Mouse (Mus musculus): ENCODE results near the gene Zcchc9. TPM values are rescaled to one million over a fixed set of nuclear protein-coding genes. Genes with fewer than 3 reads are reported as not detected.

Gene Zcchc9
- polyA plus RNA-seq, 1 experiment from 2014 or later, result 29.7 TPM

DNA sequence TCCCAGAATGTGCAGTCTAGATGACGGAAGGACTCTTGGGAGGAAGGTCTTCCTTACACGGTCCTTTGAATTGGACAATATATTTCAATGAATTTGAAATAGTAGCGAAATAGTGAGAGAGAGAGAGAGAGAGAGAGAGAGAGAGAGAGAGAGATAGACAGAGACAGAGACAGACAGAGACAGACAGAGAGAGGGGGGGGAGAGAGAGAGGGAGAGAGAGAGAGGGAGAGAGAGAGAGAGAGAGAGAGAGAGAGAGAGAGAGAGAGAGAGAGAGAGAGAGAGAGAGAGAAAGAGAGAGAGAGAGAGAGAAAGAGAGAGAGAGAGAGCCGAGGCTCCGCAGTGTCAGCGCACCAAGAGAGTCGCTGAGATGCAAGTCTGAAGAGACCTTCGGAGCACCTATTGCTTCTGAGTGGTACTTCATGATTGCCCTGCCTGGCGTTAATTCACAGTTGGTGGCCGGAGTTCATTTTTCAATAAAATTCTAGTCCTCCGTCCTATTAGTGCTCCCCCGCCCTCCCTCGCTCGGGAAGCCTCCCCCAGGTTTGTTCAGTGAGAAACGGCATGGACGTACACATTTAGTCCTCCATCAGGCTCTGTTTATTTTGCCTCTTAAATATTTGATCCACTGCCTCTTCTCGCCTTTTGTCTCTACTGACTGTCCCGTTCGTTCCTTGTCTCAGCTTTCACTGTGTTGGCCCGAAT is 520 bp upstream of the Zcchc9 start:
- Histone ChIP-seq H3K4me1 (ENCODE audit: control insufficient read depth, insufficient read depth, low read length) (peaks cover 3% of the 10 kb centered on the region; the same call in 1 of the 2 replicates), H3K27me3 (ENCODE audit: control insufficient read depth, insufficient read depth, low read length) (no peaks in the 10 kb centered on the region), H3K36me3 (ENCODE audit: control insufficient read depth, insufficient read depth, low read length) (peaks cover 7% of the 10 kb centered on the region), H3K27ac (replicated peaks; ENCODE audit: low read depth, low read length) (peak overlapping the region; percentile 74), H3K9ac (ENCODE audit: low read length) (peak overlapping the region; percentile 97), H3K9me3 (ENCODE audit: control insufficient read depth, low read length) (no peaks in the 10 kb centered on the region), H3K4me3 (ENCODE audit: low read depth, low read length) (peak overlapping the region; percentile 92), H3K4me2 (ENCODE audit: low read depth, severe bottlenecking) (peak overlapping the region; percentile 49)
- ATAC-seq (ENCODE audit: insufficient number of reproducible peaks, low FRiP score, low TSS enrichment, low read depth) (no peak), DNase-seq (ENCODE audit: low spot score) (no peak)
- WGBS, result 37% methylated on average over 20 of the region's 20 CpGs

DNA sequence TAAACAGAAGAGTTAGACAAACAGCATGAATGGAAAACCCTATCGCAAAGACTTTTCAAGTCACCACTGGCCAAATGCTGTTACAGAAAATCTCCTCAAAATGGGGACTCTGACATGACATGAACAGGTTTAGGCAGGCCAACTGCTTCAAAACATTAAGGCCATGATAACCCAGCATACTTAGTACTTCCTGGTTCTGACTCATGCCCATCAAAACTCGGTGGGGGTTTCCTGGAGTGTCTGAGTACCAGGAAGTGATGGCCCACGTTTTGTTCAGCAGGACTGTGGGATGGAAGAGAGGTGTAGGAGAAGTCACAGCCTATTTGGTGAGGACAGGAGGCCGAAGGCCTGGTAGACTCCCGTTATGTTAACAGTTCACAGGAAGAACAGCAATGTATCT is 5.8 kb downstream of the Zcchc9 start:
- no peak overlapping the region for H3K9ac ChIP-seq (ENCODE audit: low read length)
- no peak overlapping the region for H3K27ac ChIP-seq (replicated peaks; ENCODE audit: low read depth, low read length)
- no peaks in the 10 kb centered on the region for H3K27me3 ChIP-seq (ENCODE audit: control insufficient read depth, insufficient read depth, low read length)
- 86% methylated on average over 5 of the region's 5 CpGs for WGBS
- ATAC-seq (ENCODE audit: insufficient number of reproducible peaks, low FRiP score, low TSS enrichment, low read depth) (no peak), DNase-seq (ENCODE audit: low spot score) (no peak)
- no peaks in the 10 kb centered on the region for H3K9me3 ChIP-seq (ENCODE audit: control insufficient read depth, low read length)
- no peaks in the 10 kb centered on the region for H3K4me1 ChIP-seq (ENCODE audit: control insufficient read depth, insufficient read depth, low read length)
- H3K36me3 ChIP-seq (ENCODE audit: control insufficient read depth, insufficient read depth, low read length), result peaks cover 9% of the 10 kb centered on the region
- H3K4me2 ChIP-seq (ENCODE audit: low read depth, severe bottlenecking), result no peak overlapping the region
- H3K4me3 ChIP-seq (ENCODE audit: low read depth, low read length), result no peak overlapping the region

DNA sequence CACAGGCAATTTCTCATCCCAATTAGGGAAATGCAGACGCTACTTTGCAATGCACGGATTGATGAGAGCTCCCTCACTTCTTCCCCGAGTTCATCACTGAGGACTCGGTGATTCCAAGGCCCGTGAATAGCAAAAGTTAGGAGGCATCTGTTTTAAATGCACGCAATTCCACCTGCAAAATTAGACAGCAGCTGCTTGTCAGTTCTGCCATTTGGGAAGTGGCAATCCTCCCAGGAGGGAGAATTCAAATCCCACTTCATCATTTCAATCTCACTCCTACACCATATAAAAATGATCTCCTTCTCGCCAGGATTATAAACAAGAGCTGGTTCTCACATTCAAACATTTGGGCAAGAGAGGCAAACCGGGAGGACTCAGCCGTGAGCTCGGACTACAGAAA is 10.1 kb downstream of the Zcchc9 start:
- 93% methylated on average over 10 of the region's 10 CpGs for WGBS

GRCm38 (mm10) chr13:91796916-91797315 is 10.6 kb downstream of the Zcchc9 start:
- peaks cover 2% of the 10 kb centered on the region; the same call in 1 of the 2 replicates for H3K36me3 ChIP-seq (ENCODE audit: control insufficient read depth, insufficient read depth, low read length)
- no peak overlapping the region for H3K4me3 ChIP-seq (ENCODE audit: low read depth, low read length)
- no peak overlapping the region for H3K9ac ChIP-seq (ENCODE audit: low read length)
- DNase-seq (ENCODE audit: low spot score) (no peak), ATAC-seq (ENCODE audit: insufficient number of reproducible peaks, low FRiP score, low TSS enrichment, low read depth) (no peak)
- H3K27ac ChIP-seq (replicated peaks; ENCODE audit: low read depth, low read length), result no peak overlapping the region
- H3K27me3 ChIP-seq (ENCODE audit: control insufficient read depth, insufficient read depth, low read length), result no peaks in the 10 kb centered on the region
- no peak overlapping the region for H3K4me2 ChIP-seq (ENCODE audit: low read depth, severe bottlenecking)
- no peaks in the 10 kb centered on the region for H3K4me1 ChIP-seq (ENCODE audit: control insufficient read depth, insufficient read depth, low read length)
- WGBS, result 91% methylated on average over 6 of the region's 6 CpGs
- H3K9me3 ChIP-seq (ENCODE audit: control insufficient read depth, low read length), result no peaks in the 10 kb centered on the region

More for the DNA sequence above, 10.1 kb downstream of the Zcchc9 start:
- Histone ChIP-seq H3K4me3 (ENCODE audit: low read depth, low read length) (no peak overlapping the region), H3K9me3 (ENCODE audit: control insufficient read depth, low read length) (no peaks in the 10 kb centered on the region), H3K4me1 (ENCODE audit: control insufficient read depth, insufficient read depth, low read length) (no peaks in the 10 kb centered on the region), H3K27me3 (ENCODE audit: control insufficient read depth, insufficient read depth, low read length) (no peaks in the 10 kb centered on the region), H3K4me2 (ENCODE audit: low read depth, severe bottlenecking) (no peak overlapping the region), H3K9ac (ENCODE audit: low read length) (no peak overlapping the region), H3K27ac (replicated peaks; ENCODE audit: low read depth, low read length) (no peak overlapping the region), H3K36me3 (ENCODE audit: control insufficient read depth, insufficient read depth, low read length) (peaks cover 2% of the 10 kb centered on the region; the same call in 1 of the 2 replicates)
- no peak for DNase-seq (ENCODE audit: low spot score)
- ATAC-seq (ENCODE audit: insufficient number of reproducible peaks, low FRiP score, low TSS enrichment, low read depth), result no peak

DNA sequence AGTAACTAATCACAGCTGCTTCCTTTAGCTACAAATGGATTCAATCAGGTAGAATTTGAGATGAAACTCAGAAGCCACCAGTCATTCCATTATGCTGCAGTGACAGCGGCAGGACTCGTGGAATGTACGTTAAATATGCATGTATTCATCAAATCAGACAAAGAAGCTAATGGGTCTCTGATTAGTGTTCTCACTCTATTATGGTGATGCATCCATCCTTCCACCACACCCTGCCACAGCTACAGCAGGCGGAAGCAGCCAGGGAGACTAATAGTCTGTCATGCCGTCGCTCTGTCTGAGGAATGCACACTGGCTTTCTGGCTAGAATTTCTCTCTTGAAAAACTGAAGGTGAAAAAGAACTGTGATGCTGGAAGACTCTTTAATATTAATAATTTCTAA is 11.5 kb downstream of the Zcchc9 start:
- no peak overlapping the region for H3K4me2 ChIP-seq (ENCODE audit: low read depth, severe bottlenecking)
- 94% methylated on average over 6 of the region's 6 CpGs for WGBS
- DNase-seq (ENCODE audit: low spot score), result no peak
- no peak overlapping the region for H3K4me3 ChIP-seq (ENCODE audit: low read depth, low read length)
- no peaks in the 10 kb centered on the region for H3K27me3 ChIP-seq (ENCODE audit: control insufficient read depth, insufficient read depth, low read length)
- H3K4me1 ChIP-seq (ENCODE audit: control insufficient read depth, insufficient read depth, low read length), result no peaks in the 10 kb centered on the region
- H3K9me3 ChIP-seq (ENCODE audit: control insufficient read depth, low read length), result no peaks in the 10 kb centered on the region
- no peak overlapping the region for H3K9ac ChIP-seq (ENCODE audit: low read length)
- H3K36me3 ChIP-seq (ENCODE audit: control insufficient read depth, insufficient read depth, low read length), result peaks cover 2% of the 10 kb centered on the region; the same call in 1 of the 2 replicates
- H3K27ac ChIP-seq (replicated peaks; ENCODE audit: low read depth, low read length), result no peak overlapping the region
- ATAC-seq (ENCODE audit: insufficient number of reproducible peaks, low FRiP score, low TSS enrichment, low read depth), result no peak

- Histone ChIP-seq H3K4me1 (ENCODE audit: control insufficient read depth, insufficient read depth, low read length) (no peaks in the 10 kb centered on the region), H3K4me2 (ENCODE audit: low read depth, severe bottlenecking) (no peak overlapping the region), H3K4me3 (ENCODE audit: low read depth, low read length) (no peak overlapping the region), H3K27ac (replicated peaks; ENCODE audit: low read depth, low read length) (no peak overlapping the region), H3K27me3 (ENCODE audit: control insufficient read depth, insufficient read depth, low read length) (no peaks in the 10 kb centered on the region), H3K36me3 (ENCODE audit: control insufficient read depth, insufficient read depth, low read length) (peaks cover 2% of the 10 kb centered on the region; the same call in 1 of the 2 replicates), H3K9me3 (ENCODE audit: control insufficient read depth, low read length) (no peaks in the 10 kb centered on the region), H3K9ac (ENCODE audit: low read length) (no peak overlapping the region)
- DNase-seq (ENCODE audit: low spot score), result no peak
- no peak for ATAC-seq (ENCODE audit: insufficient number of reproducible peaks, low FRiP score, low TSS enrichment, low read depth)
- 95% methylated on average over 10 of the region's 10 CpGs for WGBS
Measured at GRCm38 (mm10) chr13:91795593-91795992, 11.9 kb downstream of the Zcchc9 start.

- DNase-seq (ENCODE audit: low spot score) (no peak), ATAC-seq (ENCODE audit: insufficient number of reproducible peaks, low FRiP score, low TSS enrichment, low read depth) (no peak)
- WGBS, result 96% methylated on average over 13 of the region's 13 CpGs
Measured at GRCm38 (mm10) chr13:91794926-91795436, 12.5 kb downstream of the Zcchc9 start.

DNA sequence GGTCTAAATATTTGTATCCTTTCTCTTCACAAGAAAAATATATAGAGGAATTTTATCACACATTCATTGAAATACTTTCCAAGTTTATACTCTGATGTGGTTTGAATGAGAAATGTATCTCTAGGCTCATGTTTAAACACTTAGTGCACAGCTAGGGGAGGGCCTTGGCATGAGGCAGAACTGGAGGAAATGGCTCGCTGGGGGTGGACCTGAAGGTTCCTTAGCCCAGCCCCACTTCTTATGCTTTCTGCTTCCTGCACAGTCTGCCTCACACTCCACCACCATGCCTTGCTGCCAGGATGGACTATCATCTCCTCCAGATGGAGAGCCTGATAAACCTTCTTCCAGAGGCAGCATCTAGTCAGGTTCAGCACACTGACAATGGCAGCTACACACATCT is 15.5 kb downstream of the Zcchc9 start:
- WGBS, result 67% methylated on average over 1 of the region's 1 CpGs
- Histone ChIP-seq H3K4me2 (ENCODE audit: low read depth, severe bottlenecking) (no peak overlapping the region), H3K27ac (replicated peaks; ENCODE audit: low read depth, low read length) (no peak overlapping the region), H3K27me3 (ENCODE audit: control insufficient read depth, insufficient read depth, low read length) (no peaks in the 10 kb centered on the region), H3K36me3 (ENCODE audit: control insufficient read depth, insufficient read depth, low read length) (no peaks in the 10 kb centered on the region), H3K4me1 (ENCODE audit: control insufficient read depth, insufficient read depth, low read length) (no peaks in the 10 kb centered on the region), H3K9me3 (ENCODE audit: control insufficient read depth, low read length) (no peaks in the 10 kb centered on the region), H3K9ac (ENCODE audit: low read length) (no peak overlapping the region), H3K4me3 (ENCODE audit: low read depth, low read length) (no peak overlapping the region)
- ATAC-seq (ENCODE audit: insufficient number of reproducible peaks, low FRiP score, low TSS enrichment, low read depth) (no peak), DNase-seq (ENCODE audit: low spot score) (no peak)

More at GRCm38 (mm10) chr13:91794926-91795436, 12.5 kb downstream of the Zcchc9 start:
- no peaks in the 10 kb centered on the region for H3K27me3 ChIP-seq (ENCODE audit: control insufficient read depth, insufficient read depth, low read length)
- no peak overlapping the region for H3K27ac ChIP-seq (replicated peaks; ENCODE audit: low read depth, low read length)
- H3K4me2 ChIP-seq (ENCODE audit: low read depth, severe bottlenecking), result no peak overlapping the region
- no peaks in the 10 kb centered on the region for H3K9me3 ChIP-seq (ENCODE audit: control insufficient read depth, low read length)
- H3K4me1 ChIP-seq (ENCODE audit: control insufficient read depth, insufficient read depth, low read length), result no peaks in the 10 kb centered on the region
- H3K4me3 ChIP-seq (ENCODE audit: low read depth, low read length), result no peak overlapping the region
- peaks cover 2% of the 10 kb centered on the region; the same call in 1 of the 2 replicates for H3K36me3 ChIP-seq (ENCODE audit: control insufficient read depth, insufficient read depth, low read length)
- H3K9ac ChIP-seq (ENCODE audit: low read length), result no peak overlapping the region

Measured in limb, embryonic 11.5 days (tissue).